Mouse (Mus musculus) spleen, adult 2 months (tissue): ENCODE measurements around the gene Lrpap1.

Experiments
- CTCF ChIP-seq: fragments of 200-500 bp; IDR thresholded peaks from 2 replicates; pipeline ENCODE4 v1.5.1; 2011; ENCODE audit warnings: mild to moderate bottlenecking, inconsistent platforms; ENCODE audit not compliant: insufficient read depth, insufficient read length, insufficient replicate concordance; ENCODE audit errors: extremely low read depth
- POLR2A ChIP-seq: fragments of 200-500 bp; IDR thresholded peaks from 2 replicates; pipeline ENCODE4 v1.6.1; 2011; ENCODE audit warnings: low read depth, low read length, inconsistent platforms

DNA sequence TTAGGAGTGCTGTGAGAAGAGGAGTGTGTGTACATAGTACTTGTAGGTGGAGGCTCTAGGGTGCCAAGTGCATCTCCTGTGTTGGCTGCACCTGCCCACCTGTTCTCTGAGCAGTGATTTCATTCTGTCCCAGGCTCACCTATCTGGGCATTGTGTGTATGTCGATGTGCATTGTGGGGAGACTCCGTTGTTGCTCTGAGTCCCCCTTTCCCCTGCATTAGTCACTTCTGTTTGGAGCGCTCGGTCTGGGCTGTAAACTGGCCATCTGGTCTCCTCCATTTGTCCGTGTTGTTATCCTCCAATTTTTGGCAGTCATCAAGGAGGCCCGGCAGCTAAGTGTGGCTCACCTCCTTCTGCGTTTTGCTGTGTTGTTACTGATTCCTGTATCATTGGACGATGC lies 14.5 kb upstream of the Lrpap1 start:
- no peak for TF ChIP-seq POLR2A
- TF ChIP-seq CTCF, result no peak
